Mouse (Mus musculus) stomach, postnatal 0 days (tissue): ENCODE data around the gene Cytl1. TPM values are rescaled to one million over a fixed set of nuclear protein-coding genes. Genes with fewer than 3 reads are reported as not detected.

Experiments used
- ATAC-seq: fragments of 200-750 bp; cut with Nextera tagmentation; 2 replicates; pipeline ENCODE4 v1.8.0; 2017; ENCODE audit not compliant: low FRiP score, low TSS enrichment
- DNase-seq: peaks from one replicate; pipeline ENCODE4 v3.0.0-alpha.2; 2016; ENCODE audit warnings: low spot score
- H3K27ac ChIP-seq: fragments of 300-500 bp; sonication (generic); replicated peaks from 2 replicates; pipeline ENCODE4 v1.5.1; 2014; ENCODE audit warnings: mild to moderate bottlenecking, control low read depth
- H3K27me3 ChIP-seq: fragments of 300-500 bp; sonication (generic); 2 replicates; pipeline ENCODE4 v1.6.1; 2014; ENCODE audit warnings: low read length; ENCODE audit not compliant: control insufficient read depth, insufficient read depth
- H3K36me3 ChIP-seq: fragments of 300-500 bp; sonication (generic); 2 replicates; pipeline ENCODE4 v1.6.1; 2014; ENCODE audit warnings: low read length, mixed read lengths; ENCODE audit not compliant: control insufficient read depth, insufficient read depth
- H3K4me1 ChIP-seq: fragments of 300-500 bp; sonication (generic); replicated peaks from 2 replicates; pipeline ENCODE4 v1.6.1; 2014; ENCODE audit warnings: antibody characterized with exemption; ENCODE audit not compliant: control insufficient read depth, insufficient read depth
- H3K4me2 ChIP-seq: fragments of 300-500 bp; sonication (generic); replicated peaks from 2 replicates; pipeline ENCODE4 v1.6.1; 2014; ENCODE audit warnings: low read depth, mild to moderate bottlenecking, control low read depth, moderate library complexity
- H3K4me3 ChIP-seq: fragments of 300-500 bp; sonication (generic); 2 replicates; pipeline ENCODE4 v1.5.1; 2014; ENCODE audit warnings: low read depth, low read length, control low read depth
- H3K9ac ChIP-seq: fragments of 300-500 bp; sonication (generic); 2 replicates; pipeline ENCODE4 v1.6.1; 2014; ENCODE audit warnings: mild to moderate bottlenecking, low read length, control low read depth, mixed read lengths
- H3K9me3 ChIP-seq: fragments of 300-500 bp; sonication (generic); 2 replicates; pipeline ENCODE4 v1.6.1; 2016; ENCODE audit warnings: low read length; ENCODE audit not compliant: control insufficient read depth
- CTCF ChIP-seq: IDR thresholded peaks from 2 replicates; pipeline ENCODE4 v1.5.1; 2016; ENCODE audit warnings: antibody characterized with exemption, low read depth, mild to moderate bottlenecking, moderate library complexity
- EP300 ChIP-seq: optimal IDR thresholded peaks from 2 replicates; pipeline ENCODE3; 2016; ENCODE audit warnings: antibody characterized with exemption
- WGBS: fragments of 180-500 bp; shearing (Covaris S2); extraction: QIAGEN DNeasy Blood & Tissue Kit; methylation state at CpG from one replicate; pipeline ENCODE4 v1.1.7; 2014; 5-methylcytosine and 5-hydroxymethylcytosine counted together
- polyA plus RNA-seq: library from polyadenylated mRNA; unstranded; fragments of >200 nt; fragmentation: Nextera tagmentation; extraction: Ambion mirVana; gene quantifications from 2 replicates; pipeline ENCODE4 v1.2.1, GENCODE M21; 2015

Cytl1 gene
- polyA plus RNA-seq, 1 experiment from 2014 or later: 0.33 TPM

- WGBS: 33% methylated on average over 5 of the region's 5 CpGs
- no peak for TF ChIP-seq EP300
- peak; percentile 35; the same call in 1 of the 2 replicates for TF ChIP-seq CTCF
- no peak overlapping the region for H3K27ac ChIP-seq
- no peaks in the 10 kb centered on the region for H3K9me3 ChIP-seq
- no peaks in the 10 kb centered on the region for H3K4me1 ChIP-seq
- no peak for ATAC-seq
- no peak overlapping the region for H3K9ac ChIP-seq
- no peak overlapping the region for H3K4me3 ChIP-seq
- H3K27me3 ChIP-seq: no peaks in the 10 kb centered on the region
- no peak for DNase-seq
- no peaks in the 10 kb centered on the region for H3K36me3 ChIP-seq
- no peak overlapping the region for H3K4me2 ChIP-seq
Measured at GRCm38 (mm10) chr5:37775681-37776080, 40.4 kb downstream of the Cytl1 start.

- Histone ChIP-seq H3K27me3 (no peaks in the 10 kb centered on the region), H3K9ac (no peak overlapping the region), H3K9me3 (no peaks in the 10 kb centered on the region), H3K27ac (no peak overlapping the region), H3K4me1 (no peaks in the 10 kb centered on the region), H3K36me3 (no peaks in the 10 kb centered on the region), H3K4me3 (no peak overlapping the region), H3K4me2 (no peak overlapping the region)
- ATAC-seq (no peak), DNase-seq (no peak)
- WGBS: 66% methylated on average over 8 of the region's 8 CpGs
- TF ChIP-seq EP300 (no peak), CTCF (no peak)
Measured at GRCm38 (mm10) chr5:37783306-37783705, 48.0 kb downstream of the Cytl1 start.

- Histone ChIP-seq H3K36me3 (no peaks in the 10 kb centered on the region), H3K27ac (no peak overlapping the region), H3K9me3 (no peaks in the 10 kb centered on the region), H3K4me3 (no peak overlapping the region), H3K9ac (no peak overlapping the region), H3K27me3 (no peaks in the 10 kb centered on the region), H3K4me1 (no peaks in the 10 kb centered on the region), H3K4me2 (no peak overlapping the region)
- no peak for DNase-seq
- no peak for ATAC-seq
- 70% methylated on average over 9 of the region's 9 CpGs for WGBS
- TF ChIP-seq EP300 (no peak), CTCF (no peak)
Measured at GRCm38 (mm10) chr5:37784847-37785391, 49.6 kb downstream of the Cytl1 start.

Other genes starting within 250 kb of the Cytl1 start
- gene Stk32b, start 18.3 kb upstream of the Cytl1 start, polyA plus RNA-seq: 3.1 and 5.2 TPM in 2 replicates
- gene Msx1, start 89.1 kb downstream of the Cytl1 start, polyA plus RNA-seq: 1.1 TPM in 2 replicates